Mouse (Mus musculus) small intestine, adult 2 months (tissue): Measurements from ENCODE around the gene Col1a1.

Experiments used
- CTCF ChIP-seq: fragments of 200-500 bp; IDR thresholded peaks from 2 replicates; pipeline ENCODE4 v1.5.1; 2012; ENCODE audit warnings: low read depth, mild to moderate bottlenecking, control low read depth, inconsistent platforms, low read length, moderate library complexity, mixed read lengths; ENCODE audit not compliant: insufficient replicate concordance, insufficient read length; ENCODE audit errors: extremely low read depth
- POLR2A ChIP-seq: fragments of 200-500 bp; IDR thresholded peaks from 2 replicates; pipeline ENCODE4 v1.6.1; 2012; ENCODE audit warnings: low read depth, mild to moderate bottlenecking, control low read depth, inconsistent platforms, low read length, moderate library complexity

GRCm38 (mm10) chr11:94920996-94921401 is 15.0 kb upstream of the Col1a1 start:
- TF ChIP-seq CTCF: no peak
- no peak for TF ChIP-seq POLR2A
